Comparison of ENCODE assay signal across 12 mouse cellular contexts in genomic region chr9:110535114-110535513, GRCm38 (mm10). TPM values are rescaled to one million over a fixed set of nuclear protein-coding genes. Genes with fewer than 3 reads are reported as not detected.
DNase-seq lines count a peak whose midpoint lies in the region; ATAC-seq and TF ChIP-seq lines count a peak whose summit lies in the region.
"Had no signal": no experiment of that assay in that cellular context is flagged by ENCODE, and none has a peak within 500 bp of the region (broad histone marks: within the 10 kb centered on the region; RNA-seq: fewer than 3 reads in every experiment).

No protein-coding gene starts in this region.

- TF ChIP-seq POLR2A in limb, embryonic 14.5 days (IDR thresholded peaks at IDR 0.05; ENCODE audit: borderline replicate concordance, extremely low read depth, insufficient read depth, insufficient read length), result no peak
- TF ChIP-seq POLR2A in lung, adult 2 months (IDR thresholded peaks at IDR 0.05; ENCODE audit: borderline replicate concordance, extremely low read depth, low read depth, low read length), result no peak

- H3K4me1 ChIP-seq in hindbrain, embryonic 10.5 days (replicated peaks), result peaks cover 29% of the 10 kb centered on the region
- H3K4me1 ChIP-seq in hindbrain, embryonic 11.5 days (replicated peaks; ENCODE audit: control insufficient read depth, insufficient read depth, low read length), result peaks cover 7% of the 10 kb centered on the region; the same call in 1 of the 2 replicates
- H3K4me1 ChIP-seq in embryonic facial prominence, embryonic 11.5 days (ENCODE audit: control insufficient read depth, insufficient read depth, low read length), result no peaks in the 10 kb centered on the region; the same call in 1 of the 2 replicates
- H3K4me1 ChIP-seq in limb, embryonic 14.5 days (ENCODE audit: control insufficient read depth, insufficient read depth, low read length), result peaks cover 19% of the 10 kb centered on the region
- H3K4me1 ChIP-seq in lung, adult 2 months (ENCODE audit: control insufficient read depth, insufficient read depth, low read length), result peaks cover 27% of the 10 kb centered on the region

- DNase-seq in hindbrain, embryonic 10.5 days (ENCODE audit: low spot score), result no peak
- DNase-seq in hindbrain, embryonic 11.5 days (ENCODE audit: low spot score), result no peak
- peak; percentile 79 for DNase-seq in A20 (ENCODE audit: low read depth, low spot score)
- DNase-seq in embryonic facial prominence, embryonic 11.5 days (ENCODE audit: low spot score), result peak; percentile 25
- no peak for DNase-seq in limb, embryonic 14.5 days (ENCODE audit: low spot score)
- no peak for DNase-seq in left cerebral cortex, postnatal 4 days
- no peak for DNase-seq in lung, adult 2 months
- DNase-seq: adrenal gland, adult 8-10 months; cerebellum, adult 8-10 months; layer of hippocampus, postnatal 36 days had no signal

- H3K9ac ChIP-seq in hindbrain, embryonic 11.5 days (ENCODE audit: low read depth, low read length), result no peak overlapping the region
- no peak overlapping the region for H3K9ac ChIP-seq in embryonic facial prominence, embryonic 11.5 days (replicated peaks; ENCODE audit: low read length)
- 0 out of 2 replicates have a peak overlapping the region, but pooled peaks have one; percentile 17 for H3K9ac ChIP-seq in limb, embryonic 14.5 days (ENCODE audit: low read depth, low read length, severe bottlenecking)

- TF ChIP-seq CTCF in lung, adult 2 months (IDR thresholded peaks at IDR 0.05; ENCODE audit: insufficient read depth, low read length), result no peak

- peaks cover 45% of the 10 kb centered on the region for H3K36me3 ChIP-seq in hindbrain, embryonic 10.5 days
- no peaks in the 10 kb centered on the region for H3K36me3 ChIP-seq in hindbrain, embryonic 11.5 days (ENCODE audit: control insufficient read depth, insufficient read depth, low read length)
- no peaks in the 10 kb centered on the region for H3K36me3 ChIP-seq in embryonic facial prominence, embryonic 11.5 days (replicated peaks; ENCODE audit: control insufficient read depth, insufficient read depth, low read depth, low read length)
- H3K36me3 ChIP-seq in limb, embryonic 14.5 days (ENCODE audit: control insufficient read depth, insufficient read depth, low read length), result peaks cover 5% of the 10 kb centered on the region; the same call in 1 of the 2 replicates

- no peak overlapping the region for H3K27ac ChIP-seq in hindbrain, embryonic 10.5 days
- H3K27ac ChIP-seq in hindbrain, embryonic 11.5 days (ENCODE audit: low read depth, low read length), result no peak overlapping the region
- H3K27ac ChIP-seq in embryonic facial prominence, embryonic 11.5 days (replicated peaks; ENCODE audit: low read depth, low read length), result no peak overlapping the region
- no peak overlapping the region for H3K27ac ChIP-seq in limb, embryonic 14.5 days (replicated peaks; ENCODE audit: low read depth, low read length)

- 89% methylated on average over 2 of the region's 2 CpGs for WGBS in hindbrain, embryonic 10.5 days
- WGBS in hindbrain, embryonic 11.5 days, result 91% methylated on average over 2 of the region's 2 CpGs
- 58% methylated on average over 2 of the region's 2 CpGs for WGBS in embryonic facial prominence, embryonic 11.5 days
- 62% methylated on average over 2 of the region's 2 CpGs for WGBS in limb, embryonic 14.5 days
- 61% methylated on average over 2 of the region's 2 CpGs for WGBS in lung, adult 2 months

- H3K9me3 ChIP-seq in hindbrain, embryonic 10.5 days, result no peaks in the 10 kb centered on the region
- no peaks in the 10 kb centered on the region for H3K9me3 ChIP-seq in hindbrain, embryonic 11.5 days (ENCODE audit: control insufficient read depth, low read length)
- no peaks in the 10 kb centered on the region for H3K9me3 ChIP-seq in embryonic facial prominence, embryonic 11.5 days (replicated peaks; ENCODE audit: control insufficient read depth, low read length)
- H3K9me3 ChIP-seq in limb, embryonic 14.5 days (ENCODE audit: control insufficient read depth, low read length), result no peaks in the 10 kb centered on the region
- H3K9me3 ChIP-seq: megakaryocyte, embryonic 14.5 days had no signal

- no peak overlapping the region for H3K4me2 ChIP-seq in hindbrain, embryonic 11.5 days (replicated peaks; ENCODE audit: low read depth, low read length)
- H3K4me2 ChIP-seq in embryonic facial prominence, embryonic 11.5 days (ENCODE audit: low read depth, low read length), result 0 out of 2 replicates have a peak overlapping the region, but pooled peaks have one; percentile 13
- 0 out of 2 replicates have a peak overlapping the region, but pooled peaks have one; percentile 66 for H3K4me2 ChIP-seq in limb, embryonic 14.5 days (replicated peaks; ENCODE audit: low read depth, low read length, severe bottlenecking)

- H3K4me3 ChIP-seq in hindbrain, embryonic 10.5 days, result peak overlapping the region; percentile 99; the same call in 1 of the 2 replicates
- H3K4me3 ChIP-seq in hindbrain, embryonic 11.5 days (ENCODE audit: low read depth, low read length), result no peak overlapping the region
- no peak overlapping the region for H3K4me3 ChIP-seq in embryonic facial prominence, embryonic 11.5 days (ENCODE audit: low read depth, low read length)
- 0 out of 2 replicates have a peak overlapping the region, but pooled peaks have one; percentile 1 for H3K4me3 ChIP-seq in limb, embryonic 14.5 days (replicated peaks; ENCODE audit: low read length)
- no peak overlapping the region for H3K4me3 ChIP-seq in lung, adult 2 months (replicated peaks; ENCODE audit: extremely low read depth, low read depth, low read length)

- no peak for ATAC-seq in hindbrain, embryonic 11.5 days (ENCODE audit: low FRiP score)
- ATAC-seq in embryonic facial prominence, embryonic 11.5 days (replicated peaks; ENCODE audit: insufficient number of reproducible peaks, low FRiP score, low TSS enrichment, low read depth), result no peak
- ATAC-seq in limb, embryonic 14.5 days (ENCODE audit: low FRiP score, low read depth), result no peak
- no peak for ATAC-seq in CD4-positive, CD25-positive, alpha-beta regulatory T cell, adult 4 months

- intact Hi-C loops in left cerebral cortex, postnatal 4 days (cut with DNase I), result loop anchor here (10.0 kb wide), 1 partner anchor 60 kb away; the partner anchor contains the start of genes Kif9 and Klhl18

- no peaks in the 10 kb centered on the region for H3K27me3 ChIP-seq in hindbrain, embryonic 10.5 days (ENCODE audit: insufficient read depth, poor library complexity, severe bottlenecking)
- no peaks in the 10 kb centered on the region for H3K27me3 ChIP-seq in hindbrain, embryonic 11.5 days (ENCODE audit: control insufficient read depth, insufficient read depth, low read length)
- no peaks in the 10 kb centered on the region for H3K27me3 ChIP-seq in embryonic facial prominence, embryonic 11.5 days (ENCODE audit: control insufficient read depth, insufficient read depth, low read length)
- H3K27me3 ChIP-seq in limb, embryonic 14.5 days (ENCODE audit: control insufficient read depth, insufficient read depth, low read length), result no peaks in the 10 kb centered on the region
- H3K27me3 ChIP-seq: megakaryocyte, embryonic 14.5 days had no signal

RNA-seq across cellular contexts. Expression of gene Setd2, which starts 2.7 kb away (rescaled TPM):
- polyA plus RNA-seq in hindbrain, embryonic 10.5 days (2016; fragmentation: Nextera tagmentation; extraction: Ambion mirVana), result 26.2 and 33.6 TPM in 2 replicates
- polyA plus RNA-seq in hindbrain, embryonic 11.5 days (2014; fragmentation: Nextera tagmentation; extraction: Ambion mirVana), result 48.3 and 60.9 TPM in 2 replicates
- polyA plus RNA-seq in embryonic facial prominence, embryonic 11.5 days (2014; fragmentation: Nextera tagmentation; extraction: Ambion mirVana), result 49.8 and 51.1 TPM in 2 replicates
- polyA plus RNA-seq in limb, embryonic 14.5 days (2012; rRNA removed), result 86.3 and 86.5 TPM in 2 replicates
- polyA plus RNA-seq in limb, embryonic 14.5 days (2014; fragmentation: Nextera tagmentation; extraction: Ambion mirVana), result 52.7 and 58.0 TPM in 2 replicates
- 10 to 100 TPM; 45.0 to 53.9 TPM for polyA plus RNA-seq in CD4-positive, CD25-positive, alpha-beta regulatory T cell, adult 4 months (2017; shearing (Covaris generic))
- total RNA-seq in left cerebral cortex, postnatal 4 days (2021), result 10 to 100 TPM; 96.2 to 99.1 TPM
- polyA plus RNA-seq in lung, adult 2 months (2012; rRNA removed), result 34.6 and 42.6 TPM in 2 replicates

RNA-seq across cellular contexts. Expression of gene Kif9, which starts 58.4 kb away (rescaled TPM):
- polyA plus RNA-seq in hindbrain, embryonic 10.5 days (2016; fragmentation: Nextera tagmentation; extraction: Ambion mirVana), result 2.1 and 3.1 TPM in 2 replicates
- polyA plus RNA-seq in hindbrain, embryonic 11.5 days (2014; fragmentation: Nextera tagmentation; extraction: Ambion mirVana), result 3.3 and 3.9 TPM in 2 replicates
- polyA plus RNA-seq in embryonic facial prominence, embryonic 11.5 days (2014; fragmentation: Nextera tagmentation; extraction: Ambion mirVana), result 0.59 and 1.2 TPM in 2 replicates
- 0.94 and 1.1 TPM in 2 replicates for polyA plus RNA-seq in limb, embryonic 14.5 days (2012; rRNA removed)
- polyA plus RNA-seq in limb, embryonic 14.5 days (2014; fragmentation: Nextera tagmentation; extraction: Ambion mirVana), result 0.77 and 1.2 TPM in 2 replicates
- 1 to 10 TPM in 1 of 2 experiments, under 1 TPM in 1; 0.44 to 1.0 TPM for polyA plus RNA-seq in CD4-positive, CD25-positive, alpha-beta regulatory T cell, adult 4 months (2017; shearing (Covaris generic))
- 1 to 10 TPM; 3.3 to 3.6 TPM for total RNA-seq in left cerebral cortex, postnatal 4 days (2021)
- polyA plus RNA-seq in lung, adult 2 months (2012; rRNA removed), result 2.9 and 5.8 TPM in 2 replicates

RNA-seq across cellular contexts. Expression of gene Klhl18, which starts 58.6 kb away (rescaled TPM):
- polyA plus RNA-seq in hindbrain, embryonic 10.5 days (2016; fragmentation: Nextera tagmentation; extraction: Ambion mirVana), result 11.0 and 11.8 TPM in 2 replicates
- polyA plus RNA-seq in hindbrain, embryonic 11.5 days (2014; fragmentation: Nextera tagmentation; extraction: Ambion mirVana), result 9.2 and 9.7 TPM in 2 replicates
- 7.4 and 7.5 TPM in 2 replicates for polyA plus RNA-seq in embryonic facial prominence, embryonic 11.5 days (2014; fragmentation: Nextera tagmentation; extraction: Ambion mirVana)
- 21.0 and 23.9 TPM in 2 replicates for polyA plus RNA-seq in limb, embryonic 14.5 days (2012; rRNA removed)
- 11.0 and 11.7 TPM in 2 replicates for polyA plus RNA-seq in limb, embryonic 14.5 days (2014; fragmentation: Nextera tagmentation; extraction: Ambion mirVana)
- polyA plus RNA-seq in CD4-positive, CD25-positive, alpha-beta regulatory T cell, adult 4 months (2017; shearing (Covaris generic)), result 10 to 100 TPM in 1 of 2 experiments, 1 to 10 TPM in 1; 9.0 to 19.3 TPM
- 10 to 100 TPM; 48.9 to 52.4 TPM for total RNA-seq in left cerebral cortex, postnatal 4 days (2021)
- polyA plus RNA-seq in lung, adult 2 months (2012; rRNA removed), result 19.2 and 21.1 TPM in 2 replicates

Comparison
In these comparisons a context has a peak if more than half of its experiments do, and no peak if none do; other contexts are left out.
1. H3K4me3 ChIP-seq: peak in hindbrain, embryonic 10.5 days (single experiment) and limb, embryonic 14.5 days (single experiment); none in hindbrain, embryonic 11.5 days (single experiment), embryonic facial prominence, embryonic 11.5 days (single experiment) and lung, adult 2 months (single experiment).
2. DNase-seq: peak in A20 (single experiment) and embryonic facial prominence, embryonic 11.5 days (single experiment); none in hindbrain, embryonic 10.5 days (single experiment), hindbrain, embryonic 11.5 days (single experiment), limb, embryonic 14.5 days (single experiment), left cerebral cortex, postnatal 4 days (single experiment) and lung, adult 2 months (single experiment).